Mouse (Mus musculus): ENCODE measurements at regions not wholly inside any gene's neighbourhood (a gene's known extent, or its start where the extent isn't known, plus 50 kb on each side); places are given as distances from the start of the nearest gene placed in this dataset.

GRCm38 (mm10) chr4:53915326-53915725, 89.5 kb downstream of the Tmem38b start:
- DNase-seq (ENCODE audit: low spot score in 2 of 2): no peak

- peak; percentile 27 to 59 for DNase-seq (ENCODE audit: low spot score in 2 of 2)
Measured at GRCm38 (mm10) chr4:53919188-53919587, 93.3 kb downstream of the Tmem38b start.

GRCm38 (mm10) chr4:53920587-53920986, 94.7 kb downstream of the Tmem38b start:
- no peak for DNase-seq (ENCODE audit: low spot score in 2 of 2)

DNA sequence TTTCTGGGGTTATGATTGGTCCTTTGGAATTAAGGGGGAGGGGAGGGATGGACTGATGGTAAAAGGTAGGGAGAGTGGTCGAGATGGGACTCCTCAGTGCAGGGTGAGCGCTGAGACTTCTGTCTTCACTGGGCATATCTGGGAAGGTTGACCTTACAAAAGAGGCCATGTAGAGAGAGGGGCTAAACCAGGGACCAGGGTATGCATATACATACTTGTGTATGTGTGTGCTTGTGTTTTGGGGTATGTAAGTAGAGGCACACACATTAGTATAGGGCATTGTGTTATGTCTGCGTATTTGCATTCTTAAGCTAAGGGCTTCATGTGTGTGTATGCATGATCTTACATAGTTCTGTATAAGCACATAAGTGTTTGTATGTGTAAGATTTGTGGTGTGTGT, 105.2 kb downstream of the Tmem38b start:
- DNase-seq (ENCODE audit: low spot score in 2 of 2): no peak

GRCm38 (mm10) chr4:53931499-53931898, 105.7 kb downstream of the Tmem38b start:
- peak; percentile 48 to 57 for DNase-seq (ENCODE audit: low spot score in 2 of 2)

- no peak for DNase-seq (ENCODE audit: low spot score in 2 of 2)
Measured at GRCm38 (mm10) chr4:53935306-53935705, 109.5 kb downstream of the Tmem38b start.

DNA sequence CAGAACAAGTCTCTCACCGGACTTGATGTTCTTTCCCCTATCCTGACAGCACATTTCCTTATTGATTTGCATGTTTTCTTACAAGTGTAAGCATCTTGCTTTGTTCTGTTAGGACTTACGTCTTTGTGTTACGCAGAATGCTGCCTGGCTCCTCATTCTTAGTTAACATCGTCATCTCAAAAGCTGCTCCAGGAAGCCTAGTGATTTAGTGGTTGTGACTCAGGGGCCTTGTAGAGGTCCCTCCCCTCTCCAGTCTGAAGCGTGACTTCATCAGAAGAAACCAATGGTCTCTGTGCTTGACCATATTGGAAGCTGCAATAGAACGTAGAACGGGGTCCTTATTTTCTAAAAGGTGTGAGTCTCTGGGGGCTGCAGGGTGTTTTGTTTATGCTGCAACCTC, 122.9 kb downstream of the Tmem38b start:
- DNase-seq (ENCODE audit: low spot score in 2 of 2): no peak

DNA sequence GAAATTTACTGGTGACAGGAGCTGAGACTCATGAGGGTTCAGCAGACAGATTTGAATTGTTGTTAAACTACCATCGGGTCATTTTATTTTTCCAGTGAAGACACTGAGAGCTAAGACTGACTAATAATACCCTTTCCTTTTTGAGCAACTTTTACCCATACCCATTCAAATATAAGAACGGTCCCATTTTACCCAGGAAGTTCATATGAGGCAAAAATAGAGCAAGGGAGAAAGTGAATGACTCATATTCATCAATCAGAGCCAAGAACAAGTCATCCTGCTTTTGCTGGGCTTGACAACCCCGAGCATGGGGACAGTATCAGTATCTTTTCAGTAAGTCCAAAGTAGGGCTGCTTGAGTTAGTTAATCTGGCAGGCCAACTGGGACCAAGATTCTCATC, 123.3 kb downstream of the Tmem38b start:
- DNase-seq (ENCODE audit: low spot score in 2 of 2): no peak

GRCm38 (mm10) chr4:53950496-53950895, 124.7 kb downstream of the Tmem38b start:
- no peak for DNase-seq (ENCODE audit: low spot score in 2 of 2)

- DNase-seq (ENCODE audit: low spot score in 2 of 2): no peak
Measured at GRCm38 (mm10) chr4:53951003-53951733, 125.3 kb downstream of the Tmem38b start.

GRCm38 (mm10) chr4:53951734-53952109, 125.9 kb downstream of the Tmem38b start:
- DNase-seq (ENCODE audit: low spot score in 2 of 2): no peak

DNA sequence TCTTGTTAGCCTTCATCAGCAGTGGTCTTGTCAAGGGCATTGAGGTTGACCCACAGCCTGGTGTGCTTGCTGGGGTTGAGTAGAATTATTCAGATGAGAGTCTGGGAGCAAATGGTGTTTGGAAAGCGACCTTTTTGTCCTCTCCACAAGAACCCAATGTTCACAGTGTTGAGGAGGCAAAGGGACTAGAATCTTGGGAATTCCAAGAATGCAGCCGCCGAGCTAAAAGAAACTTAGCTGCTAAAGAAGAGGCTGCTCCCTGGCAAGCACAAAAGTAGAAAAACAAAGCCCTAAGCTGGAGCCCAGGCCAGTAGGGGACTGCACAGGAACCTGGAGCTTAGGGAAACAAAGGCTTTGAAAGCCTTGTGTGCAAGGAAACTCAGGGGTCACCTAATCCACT, 126.4 kb downstream of the Tmem38b start:
- no peak for DNase-seq (ENCODE audit: low spot score in 2 of 2)

GRCm38 (mm10) chr4:53962458-53962857, 136.6 kb downstream of the Tmem38b start:
- no peak for DNase-seq (ENCODE audit: low spot score in 2 of 2)

DNA sequence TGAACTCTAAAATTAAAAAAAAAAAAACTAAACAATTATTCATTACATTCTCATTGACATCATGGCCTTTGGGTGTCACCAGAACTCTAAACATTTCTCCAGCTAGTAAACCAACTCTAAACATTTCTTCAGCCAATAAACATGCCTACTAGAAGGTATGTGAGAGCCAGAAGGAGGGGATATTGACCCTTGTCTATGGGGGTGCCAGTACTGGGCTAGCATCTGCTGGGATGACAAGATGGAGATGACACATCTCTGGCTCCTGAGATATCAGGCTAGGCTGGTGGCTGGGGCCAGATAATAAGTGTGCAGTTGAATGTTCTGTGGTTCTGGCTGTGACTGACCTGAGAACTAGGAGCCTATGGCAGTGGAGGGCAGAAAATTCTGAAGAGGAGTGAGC, 144.6 kb downstream of the Tmem38b start:
- no peak for DNase-seq (ENCODE audit: low spot score in 2 of 2)

DNA sequence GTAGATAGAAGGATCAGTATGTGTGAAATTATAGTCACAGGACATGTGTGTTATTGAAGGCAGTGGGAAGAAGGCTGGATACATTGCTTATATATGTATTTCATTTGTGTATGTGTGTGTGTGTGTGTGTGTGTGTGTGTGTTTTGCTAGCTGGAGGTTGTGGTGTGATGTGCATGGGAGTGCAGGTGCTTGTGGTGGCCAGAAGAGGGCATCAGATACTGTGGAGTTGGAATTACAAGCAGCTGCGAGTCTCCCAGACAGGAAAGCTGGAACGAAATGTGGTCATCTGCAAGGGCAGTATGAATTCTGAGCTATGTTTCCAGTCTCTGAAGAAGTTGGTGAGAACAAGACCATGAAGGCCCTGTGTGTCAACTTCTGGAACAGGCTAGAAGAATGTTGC, 145.1 kb downstream of the Tmem38b start:
- no peak for DNase-seq (ENCODE audit: low spot score in 2 of 2)

DNA sequence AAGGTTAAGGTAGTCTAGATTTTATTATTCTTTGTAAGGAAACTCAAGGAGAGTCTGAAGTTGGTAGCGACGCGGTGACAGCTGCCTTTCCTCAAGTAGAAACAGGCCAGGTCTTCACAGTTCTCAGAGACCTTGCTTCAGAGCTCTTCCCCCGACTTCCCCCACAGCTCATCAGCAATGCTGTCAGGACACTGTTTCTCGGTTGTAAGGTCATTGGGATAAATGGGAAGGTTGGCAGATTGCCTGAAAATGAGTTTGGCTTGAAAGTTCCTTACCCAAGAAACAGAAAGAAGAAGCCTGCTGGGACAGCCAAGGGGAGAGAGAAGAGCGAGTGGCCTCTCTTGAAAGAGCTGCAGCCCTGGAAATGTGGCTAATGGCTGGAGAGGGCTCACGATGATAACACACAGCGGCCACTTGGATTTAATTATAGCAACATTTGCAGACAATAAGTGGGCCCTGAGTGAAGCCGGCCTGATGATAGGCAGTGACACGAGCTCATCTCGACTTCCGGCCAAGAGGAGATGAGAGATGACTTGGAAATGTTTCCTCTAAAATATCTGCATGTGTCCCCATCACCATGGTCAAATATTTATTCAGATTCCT, 150.3 kb downstream of the Tmem38b start:
- no peak for DNase-seq (ENCODE audit: low spot score in 2 of 2)

DNA sequence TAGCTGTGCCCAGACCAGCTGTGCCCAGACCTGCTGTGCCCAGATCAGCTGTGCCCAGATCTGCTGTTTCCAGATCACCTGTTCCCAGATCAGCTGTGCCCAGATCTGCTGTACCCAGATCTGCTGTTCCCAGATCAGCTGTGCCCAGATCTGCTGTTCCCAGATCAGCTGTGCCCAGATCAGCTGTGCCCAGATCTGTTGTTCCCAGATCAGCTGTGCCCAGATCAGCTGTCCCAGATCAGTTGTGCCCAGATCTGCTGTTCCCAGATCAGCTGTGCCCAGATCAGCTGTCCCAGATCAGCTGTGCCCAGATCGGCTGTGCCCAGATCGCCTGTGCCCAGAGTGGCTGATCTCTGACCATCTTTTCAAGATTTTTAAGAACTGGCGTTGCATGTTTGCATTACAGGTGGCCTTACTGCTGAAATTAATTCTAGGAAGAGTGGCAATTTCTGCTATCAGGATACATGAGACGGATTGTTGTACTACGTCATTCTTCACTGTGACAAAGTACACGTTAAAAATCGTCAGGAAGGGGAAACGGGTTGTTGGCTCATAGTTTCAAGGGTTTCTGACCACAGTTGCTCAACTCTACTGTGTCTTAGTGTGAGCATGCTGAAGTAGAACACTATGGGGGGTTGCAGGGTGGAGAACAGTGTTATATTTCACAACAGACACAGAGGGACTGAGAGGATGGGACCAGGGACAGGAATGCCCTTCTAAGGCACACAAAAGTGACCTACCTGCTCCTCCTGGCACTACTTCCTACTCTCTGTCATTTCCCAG, 160.9 kb downstream of the Tmem38b start:
- no peak for DNase-seq (ENCODE audit: low spot score in 2 of 2)

DNA sequence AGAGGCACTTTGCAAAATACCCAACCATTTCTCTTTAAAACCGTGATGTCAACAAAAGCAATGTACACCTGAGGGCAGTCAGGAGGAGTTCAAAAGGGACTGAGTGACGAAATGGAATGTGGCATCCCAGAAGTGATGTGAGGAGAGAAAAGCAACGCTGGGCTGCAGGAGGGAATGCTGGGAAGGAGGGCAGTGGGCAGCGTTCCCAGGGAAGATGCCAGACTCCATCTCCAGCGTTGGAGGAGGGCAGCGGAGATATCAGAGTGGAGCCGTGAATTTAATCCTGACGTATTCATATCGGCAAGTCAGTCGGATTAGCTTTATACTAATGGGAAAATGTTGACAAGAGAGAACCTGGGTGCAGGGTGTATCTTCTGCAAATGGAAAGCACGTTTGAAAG, 161.7 kb downstream of the Tmem38b start:
- no peak for DNase-seq (ENCODE audit: low spot score in 2 of 2)

GRCm38 (mm10) chr4:54021069-54021829, 195.4 kb downstream of the Tmem38b start:
- DNase-seq (ENCODE audit: low spot score in 2 of 2): no peak

DNA sequence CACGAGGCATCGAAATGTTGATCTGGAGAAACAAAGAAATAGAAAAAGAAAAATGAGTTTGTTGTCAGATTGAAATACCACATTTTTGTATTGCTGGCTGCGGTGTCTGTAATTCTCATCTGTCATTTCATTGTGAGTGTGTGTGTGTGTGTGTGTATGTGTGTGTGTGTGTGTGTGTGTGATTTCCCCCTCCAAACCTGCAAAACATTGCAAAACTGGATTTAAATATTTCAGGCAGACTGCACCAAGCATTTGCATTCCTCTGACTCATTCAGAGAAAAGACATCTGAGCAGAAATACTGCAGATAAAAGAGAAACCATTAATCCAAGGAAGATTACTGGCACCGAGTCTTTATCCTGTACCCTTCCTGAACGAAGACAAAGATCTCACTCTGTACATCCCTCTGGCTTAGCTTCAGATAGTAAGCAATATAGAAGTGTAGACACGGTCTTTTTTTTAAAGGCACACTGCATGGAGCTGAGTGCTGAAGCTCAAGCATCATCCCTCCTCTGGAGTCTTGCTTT, 196.1 kb downstream of the Tmem38b start:
- DNase-seq (ENCODE audit: low spot score in 2 of 2): peak in 1 of 2 experiments; percentile 25

- no peak for DNase-seq (ENCODE audit: low spot score in 2 of 2)
Measured at GRCm38 (mm10) chr4:54026919-54027318, 201.1 kb downstream of the Tmem38b start.

All from layer of hippocampus, postnatal 14 days (tissue).